Mouse (Mus musculus): ENCODE data around the gene Tmem9b. TPM values are rescaled to one million over a fixed set of nuclear protein-coding genes. Genes with fewer than 3 reads are reported as not detected.
A peak's percentile ranks its signal among the peaks of the same experiment; 100 is the strongest.

Tmem9b gene
- total and polyA plus RNA-seq, 3 experiments, result 26.4 to 30.6 TPM; not detected in 1

- DNase-seq (ENCODE audit: low read depth, low spot score), result peak; percentile 55
- TF ChIP-seq SMC3 (IDR thresholded peaks at IDR 0.05; ENCODE audit: low read depth, low read length) (peak; percentile 54), HCFC1 (IDR thresholded peaks at IDR 0.05; ENCODE audit: low read depth, low read length) (no peak), ZC3H11A (IDR thresholded peaks at IDR 0.05; ENCODE audit: low read depth, low read length) (peak; percentile 33), CTCF (IDR thresholded peaks at IDR 0.05 in 2 of 3, conservative IDR thresholded peaks at IDR 0.05 in 1 of 3; ENCODE audit: control insufficient read depth in 1 of 3, insufficient read depth in 1 of 3, low read depth in 2 of 3, low read length in 3 of 3, poor library complexity in 1 of 3, severe bottlenecking in 1 of 3) (peak; percentile 15 to 58 (median 39); a peak in 5 of 6 replicates), RAD21 (IDR thresholded peaks at IDR 0.05; ENCODE audit: low read depth, low read length) (peak; percentile 71)
- Histone ChIP-seq H3K9me3 (replicated peaks; ENCODE audit: insufficient read depth, low read length) (no peaks in the 10 kb centered on the region), H3K9ac (ENCODE audit: control insufficient read depth, low read depth, low read length, poor library complexity, severe bottlenecking) (no peak overlapping the region), H3K36me3 (ENCODE audit: control insufficient read depth in 1 of 2, insufficient read depth in 2 of 2, low read length in 2 of 2) (no peaks in the 10 kb centered on the region), H3K79me2 (ENCODE audit: control insufficient read depth, insufficient read depth, low read length, poor library complexity) (no peaks in the 10 kb centered on the region), H3K27me3 (ENCODE audit: control insufficient read depth in 1 of 2, insufficient read depth in 2 of 2, low read length in 2 of 2) (no peaks in the 10 kb centered on the region), H3K27ac (ENCODE audit: control insufficient read depth, low read depth, low read length) (no peak overlapping the region), H3K4me1 (ENCODE audit: control insufficient read depth in 1 of 2, insufficient read depth in 2 of 2, low read length in 2 of 2) (no peaks in the 10 kb centered on the region), H3K4me3 (ENCODE audit: control insufficient read depth in 1 of 2, insufficient read depth in 1 of 2, low read depth in 2 of 2, low read length in 2 of 2) (no peak overlapping the region)
These were observed 33.4 kb downstream of the Tmem9b start for GRCm38 (mm10) chr7:109719286-109719685.

DNA sequence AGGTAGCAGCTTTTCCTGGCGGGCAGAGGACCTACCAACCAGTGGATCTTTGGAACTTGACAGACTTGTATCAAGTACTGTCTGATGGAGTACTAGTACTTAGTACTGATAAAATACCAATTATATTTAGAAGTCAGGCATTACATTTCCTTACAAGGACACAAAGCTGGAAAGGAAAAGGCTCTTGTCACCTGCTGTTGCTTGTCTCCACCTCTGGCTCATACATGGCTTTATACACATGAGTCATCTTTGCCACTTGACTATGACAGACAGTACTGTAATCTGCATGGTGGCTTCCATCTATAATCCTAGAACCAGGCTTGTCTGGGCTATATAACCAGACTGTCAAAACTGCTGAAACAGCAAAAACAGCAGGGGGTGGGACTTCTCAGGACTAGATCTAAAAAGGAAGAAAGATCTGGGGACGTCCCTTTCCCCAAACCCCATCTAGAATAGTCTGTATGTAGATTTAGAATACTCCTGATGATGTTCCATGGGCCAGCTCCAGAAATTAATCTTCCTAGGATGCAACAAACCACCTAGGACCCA is 39.2 kb downstream of the Tmem9b start:
- Histone ChIP-seq H3K79me2 (ENCODE audit: control insufficient read depth, insufficient read depth, low read length, poor library complexity) (no peaks in the 10 kb centered on the region), H3K27me3 (ENCODE audit: control insufficient read depth in 1 of 2, insufficient read depth in 2 of 2, low read length in 2 of 2) (no peaks in the 10 kb centered on the region), H3K27ac (ENCODE audit: control insufficient read depth, low read depth, low read length) (no peak overlapping the region), H3K36me3 (ENCODE audit: control insufficient read depth in 1 of 2, insufficient read depth in 2 of 2, low read length in 2 of 2) (no peaks in the 10 kb centered on the region; a peak in 1 of 4 replicates), H3K4me3 (ENCODE audit: control insufficient read depth in 1 of 2, insufficient read depth in 1 of 2, low read depth in 2 of 2, low read length in 2 of 2) (no peak overlapping the region), H3K9ac (ENCODE audit: control insufficient read depth, low read depth, low read length, poor library complexity, severe bottlenecking) (no peak overlapping the region), H3K4me1 (ENCODE audit: control insufficient read depth in 1 of 2, insufficient read depth in 2 of 2, low read length in 2 of 2) (no peaks in the 10 kb centered on the region), H3K9me3 (replicated peaks; ENCODE audit: insufficient read depth, low read length) (no peaks in the 10 kb centered on the region)
- TF ChIP-seq UBTF (IDR thresholded peaks at IDR 0.05; ENCODE audit: borderline replicate concordance, insufficient read depth, low read depth, low read length) (no peak), MAFK (IDR thresholded peaks at IDR 0.05; ENCODE audit: borderline replicate concordance, low read depth, low read length) (peak; percentile 89)
- no peak for DNase-seq (ENCODE audit: low read depth, low spot score)

GRCm38 (mm10) chr7:109712198-109712597 is 40.5 kb downstream of the Tmem9b start:
- peaks cover 0 to 8% of the 10 kb centered on the region in 2 experiments; a peak in 3 of 4 replicates for H3K36me3 ChIP-seq (ENCODE audit: control insufficient read depth in 1 of 2, insufficient read depth in 2 of 2, low read length in 2 of 2)
- peaks cover 2 to 8% of the 10 kb centered on the region in 2 experiments; a peak in 3 of 4 replicates for H3K4me1 ChIP-seq (ENCODE audit: control insufficient read depth in 1 of 2, insufficient read depth in 2 of 2, low read length in 2 of 2)
- no peaks in the 10 kb centered on the region for H3K9me3 ChIP-seq (replicated peaks; ENCODE audit: insufficient read depth, low read length)
- H3K9ac ChIP-seq (ENCODE audit: control insufficient read depth, low read depth, low read length, poor library complexity, severe bottlenecking), result no peak overlapping the region
- no peak overlapping the region for H3K27ac ChIP-seq (ENCODE audit: control insufficient read depth, low read depth, low read length)
- no peaks in the 10 kb centered on the region for H3K79me2 ChIP-seq (ENCODE audit: control insufficient read depth, insufficient read depth, low read length, poor library complexity)
- no peak for DNase-seq (ENCODE audit: low read depth, low spot score)
- H3K27me3 ChIP-seq (ENCODE audit: control insufficient read depth in 1 of 2, insufficient read depth in 2 of 2, low read length in 2 of 2), result no peaks in the 10 kb centered on the region
- TF ChIP-seq UBTF (IDR thresholded peaks at IDR 0.05; ENCODE audit: borderline replicate concordance, insufficient read depth, low read depth, low read length) (no peak), EP300 (IDR thresholded peaks at IDR 0.05; ENCODE audit: low read depth in 1 of 2, low read length in 2 of 2) (no peak), SIN3A (IDR thresholded peaks at IDR 0.05; ENCODE audit: low read length) (no peak), KAT2A (conservative IDR thresholded peaks at IDR 0.05; ENCODE audit: low read depth, low read length) (no peak), USF2 (IDR thresholded peaks at IDR 0.05; ENCODE audit: borderline replicate concordance in 1 of 2, insufficient read depth in 1 of 2, low read depth in 1 of 2, low read length in 2 of 2) (no peak), MAZ (IDR thresholded peaks at IDR 0.05; ENCODE audit: low read depth, low read length) (no peak), ELF1 (IDR thresholded peaks at IDR 0.05; ENCODE audit: low read depth, low read length) (no peak), RAD21 (IDR thresholded peaks at IDR 0.05; ENCODE audit: low read depth, low read length) (no peak), RCOR1 (IDR thresholded peaks at IDR 0.05; ENCODE audit: low read depth, low read length) (no peak), JUND (IDR thresholded peaks at IDR 0.05; ENCODE audit: low read depth, low read length) (no peak)
- H3K4me3 ChIP-seq (ENCODE audit: control insufficient read depth in 1 of 2, insufficient read depth in 1 of 2, low read depth in 2 of 2, low read length in 2 of 2), result no peak overlapping the region
